Mouse (Mus musculus) ZHBTc4 (cell line): ENCODE measurements around the gene Esrrg.

ENCODE experiments used
- DNase-seq: peaks from one replicate; pipeline ENCODE4 v3.0.0-alpha.2; 2011; ENCODE audit warnings: low read depth, low spot score

The Esrrg gene

GRCm38 (mm10) chr1:187983177-187983576 is 374.6 kb downstream of the Esrrg start:
- DNase-seq, result no peak

- DNase-seq, result peak; percentile 45
These were observed 381.6 kb downstream of the Esrrg start for GRCm38 (mm10) chr1:187990161-187990560.

GRCm38 (mm10) chr1:187997584-187998338 is 389.2 kb downstream of the Esrrg start:
- DNase-seq, result peak; percentile 48

- DNase-seq, result no peak
These were observed 390.5 kb downstream of the Esrrg start for GRCm38 (mm10) chr1:187999121-187999520.

- no peak for DNase-seq
These were observed 391.6 kb downstream of the Esrrg start for GRCm38 (mm10) chr1:188000189-188000588.

- DNase-seq, result no peak
These were observed 398.4 kb downstream of the Esrrg start for GRCm38 (mm10) chr1:188006820-188007491.

- DNase-seq, result no peak
These were observed 399.9 kb downstream of the Esrrg start for GRCm38 (mm10) chr1:188008476-188008875.

- DNase-seq, result no peak
These were observed 401.3 kb downstream of the Esrrg start for GRCm38 (mm10) chr1:188009868-188010267.

GRCm38 (mm10) chr1:188010860-188011259 is 402.3 kb downstream of the Esrrg start:
- no peak for DNase-seq

GRCm38 (mm10) chr1:188014411-188014810 is 405.8 kb downstream of the Esrrg start:
- DNase-seq, result no peak

GRCm38 (mm10) chr1:188017956-188018862 is 409.6 kb downstream of the Esrrg start:
- DNase-seq, result no peak

GRCm38 (mm10) chr1:188029205-188029604 is 420.6 kb downstream of the Esrrg start:
- no peak for DNase-seq

GRCm38 (mm10) chr1:188030116-188030515 is 421.5 kb downstream of the Esrrg start:
- no peak for DNase-seq

- no peak for DNase-seq
These were observed 422.7 kb downstream of the Esrrg start for GRCm38 (mm10) chr1:188031276-188031675.

- no peak for DNase-seq
These were observed 427.4 kb downstream of the Esrrg start for GRCm38 (mm10) chr1:188035957-188036356.

GRCm38 (mm10) chr1:188046691-188047121 is 438.1 kb downstream of the Esrrg start:
- DNase-seq, result no peak

- no peak for DNase-seq
These were observed 438.6 kb downstream of the Esrrg start for GRCm38 (mm10) chr1:188047148-188047547.

- peak; percentile 8 for DNase-seq
These were observed 447.3 kb downstream of the Esrrg start for GRCm38 (mm10) chr1:188055888-188056287.

GRCm38 (mm10) chr1:188057892-188058291 is 449.3 kb downstream of the Esrrg start:
- DNase-seq, result no peak

- DNase-seq, result no peak
These were observed 450.4 kb downstream of the Esrrg start for GRCm38 (mm10) chr1:188059006-188059405.

GRCm38 (mm10) chr1:188060493-188060892 is 451.9 kb downstream of the Esrrg start:
- DNase-seq, result no peak

- no peak for DNase-seq
These were observed 460.2 kb downstream of the Esrrg start for GRCm38 (mm10) chr1:188068833-188069232.
